Mouse (Mus musculus): Measurements from ENCODE around the gene Depdc5.
"Not testable (repeated sequence)": the region's sequence is repeated elsewhere in the genome, so short reads cannot be mapped to it uniquely, and the experiment has no call there.

Gene Depdc5

DNA sequence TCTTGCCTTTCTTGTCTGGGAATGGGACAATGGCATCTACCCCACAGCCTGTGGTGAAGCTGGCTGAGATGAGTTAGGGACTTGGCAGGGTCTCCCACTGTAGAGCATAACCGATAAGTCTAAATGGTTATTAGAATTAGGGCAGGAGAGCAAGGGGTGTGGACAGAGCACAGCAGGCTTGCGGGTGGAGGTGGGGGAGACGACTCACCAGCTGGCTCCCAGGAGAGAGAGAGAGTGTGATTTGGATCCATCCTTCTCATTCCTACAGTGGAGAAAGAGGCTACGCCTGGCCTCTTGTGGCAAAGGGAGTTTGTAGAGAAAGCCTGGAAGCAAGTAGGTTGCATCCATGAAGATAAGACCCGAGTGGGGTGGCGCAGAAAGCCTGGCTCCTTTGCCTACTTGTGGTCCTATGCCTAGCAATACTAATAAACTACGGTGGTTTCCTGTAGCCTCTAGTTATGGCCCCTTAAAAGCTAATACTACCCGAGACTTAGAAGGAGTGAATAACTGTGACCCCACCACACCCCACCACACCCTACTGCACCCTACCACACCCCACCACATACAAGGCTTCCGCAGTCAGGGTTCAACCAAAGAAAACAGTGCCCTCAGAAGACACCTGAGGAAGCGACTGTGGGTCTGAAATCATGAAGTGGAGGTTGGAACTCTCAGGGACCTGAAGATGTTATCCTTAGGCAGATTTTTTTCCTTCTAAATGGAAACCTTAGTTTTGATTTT is 168.7 kb downstream of the Depdc5 start:
- DNase-seq (ENCODE audit: low spot score in 2 of 2): no peak

DNA sequence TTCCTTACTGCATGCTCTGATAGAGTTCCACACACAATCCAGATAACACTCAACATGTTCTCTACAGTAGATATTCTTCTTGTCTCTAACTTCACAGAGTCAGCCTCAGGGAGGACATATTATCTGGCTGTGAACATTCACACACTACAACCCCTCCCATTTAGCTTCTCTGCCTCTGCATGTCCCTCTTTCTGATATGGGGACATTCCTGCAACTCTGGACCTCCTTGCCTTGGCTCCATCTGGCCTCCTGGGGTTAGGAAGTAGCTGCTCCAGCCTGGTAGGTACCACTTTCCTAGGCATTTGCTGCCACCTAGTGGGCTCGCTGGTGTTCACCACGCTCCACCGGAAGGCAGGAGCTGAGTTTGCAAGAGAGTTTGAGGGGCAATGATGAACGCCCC is 169.6 kb downstream of the Depdc5 start:
- peak; percentile 62 to 78 for DNase-seq (ENCODE audit: low spot score in 2 of 2)

DNA sequence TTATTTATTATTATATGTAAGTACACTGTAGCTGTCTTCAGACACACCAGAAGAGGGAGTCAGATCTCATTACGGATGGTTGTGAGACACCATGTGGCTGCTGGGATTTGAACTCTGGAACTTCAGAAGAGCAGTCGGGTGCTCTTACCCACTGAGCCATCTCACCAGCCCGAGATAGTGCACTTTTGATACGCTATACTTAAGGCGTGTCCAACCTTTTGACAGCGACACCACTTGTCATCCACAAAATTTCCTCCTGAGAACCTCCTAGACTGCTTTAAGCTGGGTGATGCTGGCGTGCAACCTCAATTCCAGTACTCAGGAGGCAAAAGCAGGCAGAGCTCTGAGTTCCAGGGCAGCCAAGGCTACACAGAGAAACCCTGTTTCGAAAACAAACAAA is 170.1 kb downstream of the Depdc5 start:
- DNase-seq (ENCODE audit: low spot score in 2 of 2): not testable (repeated sequence)

DNA sequence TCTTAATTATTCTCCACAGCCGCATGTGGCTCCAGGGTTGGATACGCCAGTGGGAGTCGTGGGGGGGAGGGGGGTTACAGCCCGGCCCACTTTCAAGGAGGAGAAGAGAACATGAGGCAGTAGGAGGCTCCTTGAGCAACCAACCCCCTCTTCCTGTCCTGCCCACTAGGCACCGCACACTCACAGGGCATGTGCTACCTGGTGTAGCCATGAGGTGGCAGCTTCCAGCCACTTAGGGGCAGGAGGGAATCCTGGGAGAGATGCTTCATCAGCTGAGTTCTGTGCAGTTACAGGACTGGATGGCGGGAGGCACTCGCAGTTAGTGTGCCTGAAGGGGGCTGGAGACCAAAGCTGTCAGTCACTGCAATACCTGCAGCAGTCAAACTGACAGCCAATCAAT is 170.6 kb downstream of the Depdc5 start:
- DNase-seq (ENCODE audit: low spot score in 2 of 2): no peak

DNA sequence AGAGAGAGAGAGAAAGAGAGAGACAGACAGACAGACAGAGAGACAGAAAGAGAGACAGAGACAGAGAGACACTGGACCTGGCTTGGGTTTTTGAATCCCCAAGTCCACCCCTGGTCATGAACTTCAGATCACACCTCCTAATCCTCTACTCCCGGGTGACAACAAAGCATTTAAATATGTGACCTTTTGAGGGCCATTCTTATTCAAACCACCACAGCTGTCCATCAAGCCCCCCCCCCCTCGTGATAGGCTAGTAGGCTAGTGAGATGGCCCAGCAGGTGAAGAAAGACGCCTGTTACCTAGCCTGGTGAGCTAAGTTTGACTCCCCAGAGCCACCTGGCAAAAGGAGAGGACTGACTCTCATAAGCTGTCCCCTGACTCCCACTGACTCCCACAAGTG is 171.4 kb downstream of the Depdc5 start:
- DNase-seq (ENCODE audit: low spot score in 2 of 2): no peak

DNA sequence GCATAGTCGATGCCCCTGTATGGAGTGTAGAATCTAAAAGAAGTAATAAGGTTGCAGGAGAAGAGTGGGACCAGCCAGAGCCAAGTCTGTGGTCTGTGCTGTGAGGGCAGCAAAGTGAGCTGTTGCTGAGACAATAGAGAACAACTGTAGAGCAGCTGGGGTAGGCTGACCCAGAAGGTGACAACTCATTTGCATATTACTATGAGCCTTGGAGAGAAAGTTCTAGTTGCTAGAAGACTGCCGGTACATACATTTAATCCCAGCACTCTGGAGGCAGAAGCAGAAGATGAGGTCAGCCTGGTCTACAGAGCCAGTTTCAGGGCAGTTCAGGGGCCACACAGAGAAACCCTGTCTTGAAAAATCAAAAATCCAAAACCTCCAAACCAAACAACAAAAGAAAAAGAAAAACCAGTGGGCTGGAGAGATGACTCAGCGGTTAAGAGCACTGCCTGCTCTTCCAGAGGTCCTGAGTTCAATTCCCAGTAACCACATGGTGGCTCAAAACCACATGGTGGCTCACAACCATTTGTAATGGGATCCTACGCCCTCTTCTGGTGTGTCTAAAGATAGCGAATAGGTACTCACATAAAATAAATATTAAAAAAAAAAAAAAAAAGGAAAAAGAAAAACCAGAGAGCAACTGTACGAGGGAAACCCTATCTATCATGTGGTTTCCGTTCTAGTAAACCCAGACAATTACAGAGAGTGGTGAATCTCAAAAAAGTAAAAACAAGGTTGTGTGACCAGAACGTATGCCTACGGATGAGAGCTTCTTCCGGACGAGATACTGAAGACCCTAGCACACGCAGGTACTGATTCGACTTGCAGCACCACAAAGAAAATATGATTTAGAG is 175.4 kb downstream of the Depdc5 start:
- no peak for DNase-seq (ENCODE audit: low spot score in 2 of 2)

DNA sequence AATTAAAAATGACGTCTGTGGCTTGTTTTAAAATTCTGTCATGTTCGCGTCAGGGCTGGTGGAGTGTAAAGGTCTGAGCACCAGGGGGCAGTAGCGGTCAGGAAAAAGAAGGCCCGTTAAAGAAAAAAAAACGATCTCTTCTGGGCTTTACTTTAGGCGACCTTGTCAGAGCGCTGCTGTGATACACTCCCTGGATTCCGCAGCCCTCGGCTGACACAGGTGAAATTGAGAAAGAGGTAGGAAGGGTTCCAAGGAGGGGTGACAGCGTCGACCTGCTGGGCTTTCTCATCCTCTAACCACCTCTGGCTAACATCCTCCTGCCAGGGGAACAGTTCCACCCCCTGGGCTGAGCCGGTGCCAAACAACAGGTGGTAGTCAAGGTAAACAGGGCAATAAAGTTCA is 176.0 kb downstream of the Depdc5 start:
- peak in 1 of 2 experiments; percentile 56 for DNase-seq (ENCODE audit: low spot score in 2 of 2)

DNA sequence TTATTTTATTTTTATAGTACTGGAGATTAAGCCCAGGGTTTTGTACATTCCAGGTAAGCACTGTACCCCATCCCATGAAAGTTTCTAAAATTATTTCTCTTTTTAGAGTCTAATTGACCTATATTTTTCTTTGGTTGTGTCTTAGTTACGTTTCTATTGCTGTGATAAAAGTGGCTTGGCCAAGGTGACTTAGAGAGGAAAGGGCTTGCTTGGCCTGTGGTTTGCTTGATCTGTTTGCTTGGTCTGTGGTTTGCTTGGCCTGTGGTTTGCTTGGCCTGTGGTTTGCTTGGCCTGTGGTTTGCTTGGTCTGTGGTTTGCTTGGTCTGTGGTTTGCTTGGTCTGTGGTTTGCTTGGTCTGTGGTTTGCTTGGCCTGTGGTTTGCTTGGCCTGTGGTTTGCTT is 177.2 kb downstream of the Depdc5 start:
- not testable (repeated sequence) for DNase-seq (ENCODE audit: low spot score in 2 of 2)

DNA sequence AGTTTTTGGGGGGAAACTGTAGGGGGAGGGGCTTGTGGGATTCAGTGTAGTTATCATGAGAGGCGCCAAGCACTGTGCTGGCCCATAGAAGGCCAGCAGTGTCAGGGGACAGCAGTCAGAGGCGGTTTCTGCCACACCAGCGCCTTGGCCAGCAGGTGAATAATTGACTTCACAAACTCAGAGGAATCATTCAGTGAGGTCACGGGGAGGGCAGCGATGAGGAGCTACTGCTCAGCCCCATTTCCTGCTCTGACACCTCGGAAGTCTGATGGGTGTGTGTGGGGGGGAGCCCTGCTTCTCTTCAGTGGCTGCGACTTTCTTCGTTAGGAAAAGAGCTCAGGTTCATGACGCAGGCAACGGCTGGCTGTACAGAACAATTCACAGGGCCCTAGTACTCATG is 179.9 kb downstream of the Depdc5 start:
- no peak for DNase-seq (ENCODE audit: low spot score in 2 of 2)
